Mouse (Mus musculus): ENCODE measurements around the gene Rbfox1. TPM values are rescaled to one million over a fixed set of nuclear protein-coding genes. Genes with fewer than 3 reads are reported as not detected.
A peak's percentile ranks its signal among the peaks of the same experiment; 100 is the strongest.

Rbfox1 gene
- polyA plus RNA-seq, 1 experiment: 98.9 TPM

DNA sequence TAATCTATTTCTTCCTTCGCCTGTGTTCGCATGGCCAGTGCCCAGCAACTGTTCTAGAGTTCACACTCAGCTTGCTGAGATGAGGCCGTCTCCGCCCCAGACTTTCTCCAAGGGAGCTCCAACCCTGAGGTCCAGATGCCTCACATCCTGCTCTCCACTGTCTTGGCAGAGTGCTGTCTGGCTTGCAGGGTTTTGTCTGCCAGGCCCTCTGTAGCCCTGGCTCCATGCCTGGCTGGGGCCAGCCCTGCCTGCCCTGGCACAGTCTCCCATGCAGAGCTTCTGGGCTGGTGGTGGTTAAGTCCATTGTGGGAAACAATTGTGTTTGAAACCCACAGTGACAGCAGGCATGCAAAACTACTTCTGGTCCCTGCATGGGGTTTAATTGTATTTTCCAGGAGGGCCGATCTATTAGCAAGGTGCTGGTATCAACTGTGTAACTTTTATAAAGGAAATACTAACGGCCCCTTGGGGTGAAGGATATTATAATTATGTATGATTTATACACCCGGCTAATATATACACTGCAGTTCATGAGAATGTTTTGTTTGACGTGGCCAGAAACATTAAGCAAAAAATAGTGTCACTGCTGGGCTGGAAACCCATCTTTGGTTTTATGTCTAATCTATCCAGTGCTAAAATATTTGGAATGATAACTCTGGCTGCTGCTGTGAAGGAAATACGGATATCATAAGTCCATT, 831.2 kb downstream of the Rbfox1 start:
- peak; percentile 89 for DNase-seq (ENCODE audit: low read depth)

DNA sequence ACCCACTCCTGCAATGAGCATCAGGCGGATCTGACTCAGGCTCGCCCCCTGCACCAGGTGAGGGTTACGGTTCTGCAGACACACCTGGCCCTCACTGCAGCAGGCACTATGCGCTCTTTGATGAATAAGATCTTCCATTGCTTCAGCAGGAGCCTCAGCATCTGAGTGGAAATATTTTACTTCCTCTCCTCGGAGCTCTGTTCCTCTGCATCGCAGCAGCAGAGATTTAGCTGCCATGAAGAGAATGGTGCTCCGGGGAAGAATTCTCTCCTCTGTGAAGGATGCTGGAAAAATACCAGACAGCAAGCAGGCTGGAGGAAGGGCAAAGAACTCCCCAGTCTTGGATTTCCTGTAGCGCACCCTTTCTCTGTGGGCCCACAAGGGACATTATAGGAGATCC, 833.9 kb downstream of the Rbfox1 start:
- TF ChIP-seq POLR2A (IDR thresholded peaks at IDR 0.05; ENCODE audit: borderline replicate concordance, extremely low read depth, insufficient read depth, insufficient read length, poor library complexity, severe bottlenecking) (no peak), CTCF (IDR thresholded peaks at IDR 0.05; ENCODE audit: borderline replicate concordance, extremely low read depth, insufficient read depth, insufficient read length) (no peak)
- DNase-seq (ENCODE audit: low read depth): no peak

More for the DNA sequence above, 831.2 kb downstream of the Rbfox1 start:
- no peak for TF ChIP-seq POLR2A (IDR thresholded peaks at IDR 0.05; ENCODE audit: borderline replicate concordance, extremely low read depth, insufficient read depth, insufficient read length, poor library complexity, severe bottlenecking)
- TF ChIP-seq CTCF (IDR thresholded peaks at IDR 0.05; ENCODE audit: borderline replicate concordance, extremely low read depth, insufficient read depth, insufficient read length): no peak

DNA sequence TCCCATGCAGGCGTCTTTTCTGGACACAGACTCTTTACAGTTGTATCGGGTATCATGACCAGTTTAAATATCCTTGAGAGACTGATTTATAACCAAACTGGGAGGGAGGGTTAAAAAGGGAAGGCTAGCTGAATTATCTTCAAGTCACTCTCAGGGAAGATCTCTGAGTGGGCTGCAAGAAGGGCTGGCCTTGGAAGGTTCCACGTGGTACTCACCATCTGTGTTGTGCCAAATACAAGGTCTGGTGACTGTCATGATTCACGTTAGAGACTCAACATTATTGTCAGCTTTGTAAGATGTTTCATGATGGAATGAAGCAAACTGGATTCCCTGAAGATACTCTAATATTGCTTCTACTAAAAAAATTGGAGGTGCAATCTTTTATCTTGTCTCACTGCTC, 847.5 kb downstream of the Rbfox1 start:
- TF ChIP-seq POLR2A (IDR thresholded peaks at IDR 0.05; ENCODE audit: borderline replicate concordance, extremely low read depth, insufficient read depth, insufficient read length, poor library complexity, severe bottlenecking) (no peak), CTCF (IDR thresholded peaks at IDR 0.05; ENCODE audit: borderline replicate concordance, extremely low read depth, insufficient read depth, insufficient read length) (no peak)
- DNase-seq (ENCODE audit: low read depth): no peak

DNA sequence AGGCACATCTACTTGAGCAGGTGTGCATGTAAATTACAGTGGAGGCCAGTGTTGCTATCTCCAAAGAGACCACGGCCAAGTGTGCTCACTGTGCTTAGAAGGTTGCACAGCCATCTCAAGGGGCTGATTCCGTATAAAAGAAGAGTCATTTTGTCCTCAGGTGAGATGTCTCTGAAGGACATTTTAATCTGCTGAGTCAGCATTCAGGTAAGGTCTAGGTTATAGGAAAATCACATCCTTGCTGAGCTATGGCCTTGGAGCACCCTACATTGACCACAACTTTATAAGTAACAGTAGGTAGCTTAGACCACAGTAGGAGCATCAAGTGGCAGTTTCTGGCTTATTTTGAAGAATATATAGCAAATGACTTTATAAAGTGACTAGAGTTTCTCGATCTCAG, 848.3 kb downstream of the Rbfox1 start:
- no peak for DNase-seq (ENCODE audit: low read depth)

DNA sequence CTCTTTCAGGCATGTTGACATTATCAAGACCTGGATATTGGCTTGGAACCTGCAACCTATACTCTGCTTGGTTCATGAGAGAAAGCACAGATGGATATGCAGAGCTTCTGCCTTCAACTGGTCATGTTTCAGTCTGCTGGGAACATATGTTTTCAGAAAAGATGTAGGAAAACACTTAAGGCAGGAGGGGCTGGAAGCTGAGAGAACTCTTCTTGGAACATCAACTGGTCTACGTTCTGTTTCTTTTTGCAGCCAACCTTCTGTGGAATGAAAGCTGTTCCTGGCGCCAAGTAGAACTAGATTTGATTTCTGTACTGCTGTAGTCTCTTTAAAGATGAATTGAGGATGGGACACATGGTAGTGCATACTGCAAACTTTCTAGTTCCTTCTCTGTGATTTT, 851.4 kb downstream of the Rbfox1 start:
- TF ChIP-seq CTCF (IDR thresholded peaks at IDR 0.05; ENCODE audit: borderline replicate concordance, extremely low read depth, insufficient read depth, insufficient read length): no peak
- TF ChIP-seq POLR2A (IDR thresholded peaks at IDR 0.05; ENCODE audit: borderline replicate concordance, extremely low read depth, insufficient read depth, insufficient read length, poor library complexity, severe bottlenecking): no peak
- peak; percentile 71 for DNase-seq (ENCODE audit: low read depth)

More for the DNA sequence above, 848.3 kb downstream of the Rbfox1 start:
- TF ChIP-seq POLR2A (IDR thresholded peaks at IDR 0.05; ENCODE audit: borderline replicate concordance, extremely low read depth, insufficient read depth, insufficient read length, poor library complexity, severe bottlenecking) (no peak), CTCF (IDR thresholded peaks at IDR 0.05; ENCODE audit: borderline replicate concordance, extremely low read depth, insufficient read depth, insufficient read length) (no peak)

DNA sequence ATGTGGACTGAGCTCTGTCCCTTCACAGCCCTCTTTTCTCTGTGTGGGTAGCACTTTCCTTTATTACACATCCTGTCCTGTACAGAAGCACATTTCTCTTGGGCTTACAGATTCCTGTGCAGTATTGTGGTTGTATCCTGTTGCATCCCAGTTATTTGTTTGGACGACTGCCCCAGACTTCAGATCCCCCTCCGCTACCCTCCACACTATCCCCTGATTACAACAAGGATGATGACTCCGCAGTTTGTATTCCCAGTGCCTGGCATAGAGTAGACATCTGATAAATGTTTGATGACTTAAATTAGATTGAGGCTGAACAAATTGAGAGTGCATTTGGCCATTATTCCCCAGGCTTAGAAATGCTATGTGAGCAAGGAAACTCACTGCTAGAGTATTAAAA, 851.8 kb downstream of the Rbfox1 start:
- DNase-seq (ENCODE audit: low read depth): no peak
- no peak for TF ChIP-seq CTCF (IDR thresholded peaks at IDR 0.05; ENCODE audit: borderline replicate concordance, extremely low read depth, insufficient read depth, insufficient read length)
- TF ChIP-seq POLR2A (IDR thresholded peaks at IDR 0.05; ENCODE audit: borderline replicate concordance, extremely low read depth, insufficient read depth, insufficient read length, poor library complexity, severe bottlenecking): no peak

DNA sequence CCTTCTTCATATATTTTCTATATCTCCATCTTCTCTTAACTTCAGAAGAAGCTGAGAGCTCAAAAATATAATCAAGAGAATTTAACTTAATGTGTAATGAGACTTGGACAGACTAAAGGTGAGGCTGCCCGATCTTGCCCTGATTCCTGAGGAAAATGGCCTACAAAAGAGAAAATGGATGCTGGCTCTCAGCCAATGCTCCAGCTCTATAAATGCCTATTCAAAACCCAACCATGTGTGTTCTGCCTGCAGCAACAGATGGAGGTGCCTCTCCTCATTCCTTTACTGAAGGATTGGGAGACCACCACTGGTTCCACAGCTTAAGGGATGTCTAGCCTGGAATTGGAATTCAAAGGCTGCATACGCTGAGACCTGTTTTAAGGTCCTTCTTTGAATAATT, 861.0 kb downstream of the Rbfox1 start:
- DNase-seq (ENCODE audit: low read depth): peak; percentile 61
- TF ChIP-seq POLR2A (IDR thresholded peaks at IDR 0.05; ENCODE audit: borderline replicate concordance, extremely low read depth, insufficient read depth, insufficient read length, poor library complexity, severe bottlenecking) (no peak), CTCF (IDR thresholded peaks at IDR 0.05; ENCODE audit: borderline replicate concordance, extremely low read depth, insufficient read depth, insufficient read length) (no peak)

DNA sequence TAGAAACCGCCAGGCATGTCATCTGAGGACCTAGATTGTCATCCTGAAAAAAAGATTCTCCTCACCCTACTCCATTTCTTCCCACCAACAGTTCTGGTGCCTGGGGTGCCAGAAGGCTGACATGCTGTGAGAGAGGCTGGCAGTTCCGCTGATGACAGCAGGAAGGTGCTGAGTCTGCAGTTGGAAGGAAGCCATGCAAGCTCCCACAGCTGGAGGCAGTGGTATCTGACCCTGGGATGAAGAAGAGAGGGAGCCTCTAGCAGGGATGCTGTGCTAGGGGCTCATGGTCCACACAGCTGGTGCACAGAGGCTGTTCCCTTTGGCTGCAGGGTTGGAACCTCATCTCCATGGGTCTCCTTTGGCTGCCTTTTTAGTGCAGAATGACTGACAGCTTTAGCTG, 865.3 kb downstream of the Rbfox1 start:
- DNase-seq (ENCODE audit: low read depth): peak; percentile 26
- no peak for TF ChIP-seq POLR2A (IDR thresholded peaks at IDR 0.05; ENCODE audit: borderline replicate concordance, extremely low read depth, insufficient read depth, insufficient read length, poor library complexity, severe bottlenecking)
- no peak for TF ChIP-seq CTCF (IDR thresholded peaks at IDR 0.05; ENCODE audit: borderline replicate concordance, extremely low read depth, insufficient read depth, insufficient read length)

DNA sequence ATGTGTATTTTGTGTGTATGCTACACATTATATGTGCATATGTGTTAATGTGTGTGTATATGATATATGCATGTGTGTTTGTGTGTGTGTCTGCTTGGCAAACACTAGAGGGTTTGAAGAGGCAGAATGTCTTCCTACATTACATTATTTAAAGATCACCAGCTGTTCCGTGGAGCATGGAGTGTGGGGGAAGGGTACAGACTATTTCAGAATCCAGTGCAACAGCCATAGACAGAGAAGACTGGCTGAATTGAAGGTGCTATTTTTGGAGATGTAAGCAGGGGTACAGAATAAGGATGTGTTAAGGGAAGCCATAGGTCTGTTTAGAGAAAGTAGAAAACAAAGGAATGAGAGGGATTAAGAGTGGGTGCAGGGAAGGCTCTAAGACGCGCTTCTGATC, 869.7 kb downstream of the Rbfox1 start:
- no peak for TF ChIP-seq POLR2A (IDR thresholded peaks at IDR 0.05; ENCODE audit: borderline replicate concordance, extremely low read depth, insufficient read depth, insufficient read length, poor library complexity, severe bottlenecking)
- TF ChIP-seq CTCF (IDR thresholded peaks at IDR 0.05; ENCODE audit: borderline replicate concordance, extremely low read depth, insufficient read depth, insufficient read length): no peak
- DNase-seq (ENCODE audit: low read depth): peak; percentile 36

DNA sequence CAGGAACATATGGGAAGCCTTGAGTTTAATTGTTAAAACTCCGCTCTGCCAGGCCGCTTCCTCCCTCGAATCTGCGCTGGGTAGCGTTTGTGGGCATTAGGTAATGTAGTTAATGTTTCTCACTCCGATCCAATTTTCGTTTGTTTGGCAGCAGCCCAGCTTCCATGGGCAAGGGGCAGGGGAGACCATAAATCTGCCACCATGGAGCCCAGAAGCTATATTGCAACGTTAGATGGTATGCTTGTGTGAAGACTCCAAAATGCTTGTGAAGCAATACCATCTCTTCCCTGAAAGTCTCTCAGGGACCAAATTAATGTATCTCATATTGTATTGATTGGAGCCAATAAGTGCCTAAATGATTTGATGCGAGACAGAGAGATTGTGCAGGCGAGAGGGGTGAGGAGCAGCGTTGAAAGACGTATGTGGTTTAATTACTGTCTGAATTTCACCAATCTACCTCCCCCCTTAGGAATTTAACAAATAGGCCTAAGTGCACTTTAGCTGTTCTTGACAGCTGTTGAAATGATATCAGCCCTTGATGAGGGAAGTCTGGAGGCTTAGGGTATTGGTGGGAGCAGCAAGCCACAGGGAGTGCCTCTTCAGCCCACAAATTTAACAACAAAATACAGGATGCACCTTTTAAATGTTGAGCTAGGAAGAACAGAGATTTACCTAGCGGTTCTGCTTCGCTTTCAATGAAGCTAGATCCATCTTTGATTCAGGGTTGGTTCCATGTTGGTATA, 884.5 kb downstream of the Rbfox1 start:
- TF ChIP-seq CTCF (IDR thresholded peaks at IDR 0.05; ENCODE audit: borderline replicate concordance, extremely low read depth, insufficient read depth, insufficient read length): no peak
- no peak for TF ChIP-seq POLR2A (IDR thresholded peaks at IDR 0.05; ENCODE audit: borderline replicate concordance, extremely low read depth, insufficient read depth, insufficient read length, poor library complexity, severe bottlenecking)
- peak; percentile 49 for DNase-seq (ENCODE audit: low read depth)

DNA sequence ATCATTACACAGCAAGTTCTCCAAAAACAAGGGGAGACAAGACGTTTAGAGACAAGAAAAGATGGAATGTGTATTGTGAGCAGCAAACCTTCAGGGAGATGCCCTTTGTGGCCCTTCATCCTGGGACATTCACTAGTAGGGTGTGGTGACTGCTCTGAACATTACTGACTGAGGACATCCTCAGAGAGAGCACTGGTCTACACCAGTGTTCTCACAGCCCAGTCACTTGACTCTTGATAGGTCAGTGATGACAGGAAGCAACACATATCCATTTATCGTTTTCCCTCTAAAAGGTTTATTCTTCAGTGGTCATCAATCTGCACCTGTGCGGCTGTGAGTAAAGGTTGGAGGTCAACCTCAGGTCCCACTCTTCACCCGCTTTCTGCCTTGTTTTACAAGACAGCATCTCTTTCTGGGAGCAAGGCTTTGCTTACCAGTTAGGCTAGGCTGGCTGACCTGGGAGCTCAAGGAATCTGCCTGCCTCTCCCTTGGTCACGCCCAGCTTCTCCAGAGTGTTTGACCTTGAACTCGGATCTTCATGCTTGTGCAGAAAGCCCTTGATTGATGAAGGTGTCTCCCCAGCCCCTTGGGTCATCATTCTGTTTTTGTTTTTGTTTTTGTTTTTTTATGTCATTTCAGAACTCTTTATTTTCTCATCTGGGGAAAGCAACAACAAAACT, 892.5 kb downstream of the Rbfox1 start:
- TF ChIP-seq CTCF (IDR thresholded peaks at IDR 0.05; ENCODE audit: borderline replicate concordance, extremely low read depth, insufficient read depth, insufficient read length): no peak
- TF ChIP-seq POLR2A (IDR thresholded peaks at IDR 0.05; ENCODE audit: borderline replicate concordance, extremely low read depth, insufficient read depth, insufficient read length, poor library complexity, severe bottlenecking): no peak
- no peak for DNase-seq (ENCODE audit: low read depth)

All from brain, embryonic 14.5 days (tissue).